Mouse (Mus musculus): ENCODE data around the gene Scamp1.

Scamp1 gene

GRCm38 (mm10) chr13:94212716-94213115 is 72.9 kb downstream of the Scamp1 start:
- DNase-seq: peak; percentile 41 to 53

GRCm38 (mm10) chr13:94212179-94212578 is 73.5 kb downstream of the Scamp1 start:
- DNase-seq: no peak

GRCm38 (mm10) chr13:94211236-94212119 is 74.2 kb downstream of the Scamp1 start:
- no peak for DNase-seq

GRCm38 (mm10) chr13:94208892-94209291 is 76.8 kb downstream of the Scamp1 start:
- no peak for DNase-seq

- DNase-seq: no peak
Measured at GRCm38 (mm10) chr13:94207973-94208372, 77.7 kb downstream of the Scamp1 start.

GRCm38 (mm10) chr13:94205234-94205633 is 80.4 kb downstream of the Scamp1 start:
- peak; percentile 76 to 79 for DNase-seq

- no peak for DNase-seq
Measured at GRCm38 (mm10) chr13:94199829-94200228, 85.8 kb downstream of the Scamp1 start.

GRCm38 (mm10) chr13:94198616-94199015 is 87.0 kb downstream of the Scamp1 start:
- DNase-seq: no peak

GRCm38 (mm10) chr13:94193227-94193626 is 92.4 kb downstream of the Scamp1 start:
- no peak for DNase-seq

- no peak for DNase-seq
Measured at GRCm38 (mm10) chr13:94190386-94190785, 95.3 kb downstream of the Scamp1 start.

GRCm38 (mm10) chr13:94188200-94189086 is 97.2 kb downstream of the Scamp1 start:
- DNase-seq: no peak

GRCm38 (mm10) chr13:94185631-94186030 is 100.0 kb downstream of the Scamp1 start:
- no peak for DNase-seq

GRCm38 (mm10) chr13:94184726-94185456 is 100.8 kb downstream of the Scamp1 start:
- DNase-seq: no peak

GRCm38 (mm10) chr13:94183372-94184021 is 102.2 kb downstream of the Scamp1 start:
- DNase-seq: no peak

- DNase-seq: no peak
Measured at GRCm38 (mm10) chr13:94182026-94182425, 103.6 kb downstream of the Scamp1 start.

GRCm38 (mm10) chr13:94180477-94181420 is 104.9 kb downstream of the Scamp1 start:
- no peak for DNase-seq

GRCm38 (mm10) chr13:94178401-94179040 is 107.1 kb downstream of the Scamp1 start:
- peak; percentile 88 to 92 for DNase-seq

GRCm38 (mm10) chr13:94177148-94177547 is 108.5 kb downstream of the Scamp1 start:
- DNase-seq: peak; percentile 65 to 77

GRCm38 (mm10) chr13:94175379-94176050 is 110.1 kb downstream of the Scamp1 start:
- peak; percentile 43 to 54 for DNase-seq
